Mouse (Mus musculus) spleen, adult 2 months (tissue): ENCODE data around the gene H2al1e.

ENCODE experiments used
- CTCF ChIP-seq: fragments of 200-500 bp; IDR thresholded peaks from 2 replicates; pipeline ENCODE4 v1.5.1; 2011; ENCODE audit warnings: mild to moderate bottlenecking, inconsistent platforms; ENCODE audit not compliant: insufficient read depth, insufficient read length, insufficient replicate concordance; ENCODE audit errors: extremely low read depth
- POLR2A ChIP-seq: fragments of 200-500 bp; IDR thresholded peaks from 2 replicates; pipeline ENCODE4 v1.6.1; 2011; ENCODE audit warnings: low read depth, low read length, inconsistent platforms

DNA sequence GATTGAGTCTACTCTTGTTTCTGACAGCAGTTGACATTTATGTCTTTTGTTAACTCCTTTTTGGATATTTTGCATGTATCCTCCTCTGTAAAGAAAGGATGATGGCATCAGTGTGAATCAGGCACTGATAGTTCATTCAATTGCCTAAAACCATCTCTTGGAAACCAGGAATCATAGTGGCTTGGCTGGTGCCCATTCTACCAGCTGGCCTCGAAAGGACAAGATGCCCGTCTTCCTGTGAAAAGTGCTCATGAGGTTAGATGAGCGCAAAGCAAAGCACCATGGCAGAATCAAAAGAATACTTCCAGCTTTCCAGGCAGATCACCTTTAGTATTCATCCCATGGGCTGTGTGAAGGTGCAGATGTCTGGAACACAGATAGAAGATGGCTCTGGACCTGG lies 35.0 kb downstream of the H2al1e start:
- TF ChIP-seq CTCF (no peak), POLR2A (no peak)
